Mouse (Mus musculus) lung, postnatal 25 days (tissue): ENCODE data around the gene Eaf2.

Experiments
- DNase-seq: peaks from one replicate; pipeline ENCODE4 v3.0.0; 2022; ENCODE audit warnings: low spot score

Gene Eaf2

DNA sequence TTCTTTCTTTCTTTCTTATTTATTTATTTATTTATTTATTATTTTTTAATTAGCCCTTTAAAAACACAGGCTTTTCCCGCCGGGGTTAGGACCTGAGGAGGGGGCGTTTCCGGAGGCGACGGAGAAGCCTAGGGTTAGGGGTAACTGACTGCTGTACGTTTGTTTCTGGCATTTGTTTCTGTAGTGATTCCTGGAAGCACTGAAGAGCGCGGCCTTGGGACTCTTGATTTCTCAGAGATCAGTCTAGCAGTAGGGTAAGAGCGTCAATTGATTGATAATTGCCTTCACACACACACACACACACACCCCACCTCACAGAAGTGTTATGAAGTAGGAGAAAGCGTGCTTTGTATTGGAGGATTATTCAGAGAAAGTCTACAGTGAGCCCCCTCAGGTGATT, 46.0 kb downstream of the Eaf2 start:
- no peak for DNase-seq

- peak; percentile 76 for DNase-seq
Observed at GRCm38 (mm10) chr16:36828054-36828786, 46.6 kb downstream of the Eaf2 start, which contains the start of gene Iqcb1. Iqcb1 (plus strand) TSS chr16:36828385.

DNA sequence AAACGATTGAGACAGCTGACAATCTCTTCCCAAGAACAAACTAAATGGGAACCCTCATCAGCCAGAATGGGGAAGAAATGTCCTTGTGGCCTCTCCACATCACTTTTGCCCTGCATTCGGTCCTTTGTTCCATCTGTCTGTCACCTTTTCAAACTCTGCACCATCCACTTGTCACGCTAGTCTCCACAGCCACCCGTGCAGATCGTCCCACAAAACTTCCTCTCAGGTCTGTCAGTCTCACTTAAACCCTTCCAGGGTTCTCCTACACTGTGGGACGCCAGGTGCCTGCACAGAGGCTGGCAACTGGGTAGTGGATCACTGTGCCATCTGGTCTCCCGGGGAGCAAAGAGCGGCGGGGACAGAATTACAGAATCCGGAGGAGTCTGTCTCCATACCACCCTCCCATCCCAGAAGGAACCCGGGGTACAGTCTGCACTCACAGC, 47.2 kb downstream of the Eaf2 start:
- no peak for DNase-seq

DNA sequence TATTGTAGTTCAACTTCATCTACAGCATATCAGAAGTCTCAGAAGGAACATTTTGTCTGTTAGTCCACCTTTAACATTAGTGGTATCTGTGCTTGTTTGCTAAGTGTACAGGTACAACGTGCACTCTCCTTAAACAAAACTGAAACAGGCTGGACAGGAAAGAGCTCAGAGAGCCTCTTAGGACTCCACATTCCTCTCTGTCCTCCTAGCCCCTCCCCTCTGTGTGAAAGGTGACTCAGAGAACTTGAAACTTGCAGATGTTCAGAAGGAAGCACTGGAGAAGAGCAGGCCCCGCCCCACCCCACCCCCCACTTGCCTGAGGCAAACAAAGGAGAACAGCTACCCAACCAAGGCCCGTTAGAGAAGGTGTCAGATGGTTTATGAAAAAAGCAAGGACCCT, 53.3 kb downstream of the Eaf2 start:
- peak; percentile 71 for DNase-seq

DNA sequence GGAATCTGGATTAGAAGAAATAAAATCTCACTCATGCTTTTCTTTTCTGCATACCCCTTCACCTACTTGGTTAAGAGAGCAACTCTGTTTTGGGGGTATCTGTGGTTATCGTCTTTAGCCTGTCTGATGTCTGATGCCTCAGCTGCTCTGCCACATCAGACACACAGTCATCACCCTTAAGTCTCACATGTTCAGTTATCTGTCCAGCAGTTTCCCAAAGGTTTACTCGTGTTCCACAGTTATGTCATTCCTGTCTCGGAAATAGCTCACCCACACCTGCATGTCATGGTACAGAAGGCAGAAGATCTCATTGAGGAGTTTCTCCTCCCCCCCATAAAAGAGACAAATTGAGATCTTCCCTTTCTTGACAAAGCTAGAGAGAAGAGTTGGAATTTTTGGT, 54.1 kb downstream of the Eaf2 start:
- DNase-seq = no peak

GRCm38 (mm10) chr16:36820016-36820415, 54.8 kb downstream of the Eaf2 start:
- no peak for DNase-seq

DNA sequence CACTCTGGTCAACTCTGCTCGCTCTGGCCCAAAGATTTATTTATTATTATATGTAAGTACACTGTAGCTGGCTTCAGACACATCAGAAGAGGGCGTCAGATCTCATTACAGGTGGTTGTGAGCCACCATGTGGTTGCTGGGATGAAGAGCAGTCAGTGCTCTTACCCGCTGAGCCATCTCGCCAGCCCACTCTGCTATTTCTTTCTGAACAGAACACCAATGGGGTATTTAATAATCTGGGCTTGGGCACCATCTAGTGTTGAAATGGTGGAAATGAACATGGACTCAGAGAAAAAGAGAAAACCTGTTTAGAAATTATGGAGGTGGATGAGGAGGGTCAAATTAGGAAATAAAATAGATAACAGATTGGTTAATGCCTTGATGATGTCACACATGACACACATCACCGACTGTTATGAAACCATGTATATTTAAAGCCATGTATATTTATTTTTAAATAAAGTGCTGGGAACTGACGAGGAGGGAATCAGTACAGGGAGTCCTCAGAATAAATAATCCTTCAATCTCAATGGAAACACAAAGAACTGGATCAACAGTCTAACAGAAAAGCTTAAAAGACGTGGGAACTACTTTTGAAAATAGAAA, 57.4 kb downstream of the Eaf2 start:
- peak; percentile 85 for DNase-seq

DNA sequence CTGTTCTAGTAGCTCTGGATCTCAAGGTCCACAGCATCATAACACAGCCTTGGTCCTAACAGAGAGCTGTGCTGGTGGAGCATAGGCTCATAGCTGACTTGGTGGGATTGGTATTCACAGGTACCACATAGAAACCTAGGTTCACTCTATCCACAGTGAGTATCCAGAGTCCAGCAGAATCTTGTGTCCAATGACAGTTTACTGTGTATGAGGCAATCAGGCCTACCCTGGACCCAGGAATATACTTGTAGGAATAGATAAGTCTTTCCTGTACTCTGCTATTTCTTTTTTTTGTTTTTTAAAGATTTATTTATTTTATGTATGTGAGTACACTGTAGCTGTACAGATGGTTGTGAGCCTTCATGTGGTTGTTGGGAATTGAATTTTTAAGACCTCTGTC, 57.9 kb downstream of the Eaf2 start:
- DNase-seq = no peak

GRCm38 (mm10) chr16:36813680-36814079, 61.1 kb downstream of the Eaf2 start:
- DNase-seq = no peak

- DNase-seq = no peak
Observed at GRCm38 (mm10) chr16:36808616-36809015, 66.2 kb downstream of the Eaf2 start.

GRCm38 (mm10) chr16:36802361-36802760, 72.4 kb downstream of the Eaf2 start:
- DNase-seq = no peak

- no peak for DNase-seq
Observed at GRCm38 (mm10) chr16:36798334-36798733, 76.5 kb downstream of the Eaf2 start.

DNA sequence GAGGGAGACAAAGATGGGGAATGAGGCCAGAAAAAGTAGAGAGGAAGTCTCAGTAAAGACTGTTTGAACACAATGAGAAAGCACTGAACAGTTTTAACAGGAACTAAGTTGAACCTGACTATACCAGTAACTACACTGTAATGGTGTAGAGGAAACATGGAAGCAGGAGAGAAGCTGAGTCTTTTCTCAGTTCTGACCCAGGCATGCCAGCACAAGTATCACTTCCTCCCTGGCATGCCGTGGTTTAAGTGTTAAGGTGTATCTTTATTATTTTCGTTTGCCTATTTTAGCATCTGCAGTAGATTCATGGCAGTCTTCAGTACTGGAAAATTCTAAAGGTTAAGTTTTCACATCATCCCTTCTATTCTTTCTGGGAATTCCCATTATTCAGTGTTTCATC, 79.8 kb downstream of the Eaf2 start:
- no peak for DNase-seq

DNA sequence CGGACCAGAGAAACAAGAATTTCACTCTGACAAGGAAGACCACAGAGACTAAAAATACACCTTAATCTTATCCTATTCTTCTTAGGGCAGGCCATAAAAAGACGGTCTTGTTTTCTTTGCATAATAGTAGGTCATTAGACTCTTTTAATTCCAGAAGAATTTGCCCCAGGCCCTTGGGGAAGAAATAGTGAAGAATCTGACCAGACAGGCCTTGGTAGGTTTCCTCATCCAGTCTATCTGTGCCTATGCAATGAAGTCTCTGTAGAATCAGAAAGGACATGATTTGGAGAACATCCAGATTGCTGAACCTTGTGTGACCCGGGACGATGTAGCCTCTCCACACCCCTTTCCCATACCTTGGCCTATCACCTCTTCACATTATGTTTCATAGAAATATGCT, 84.6 kb downstream of the Eaf2 start:
- no peak for DNase-seq

- no peak for DNase-seq
Observed at GRCm38 (mm10) chr16:36786466-36786865, 88.3 kb downstream of the Eaf2 start.

- DNase-seq = no peak
Observed at GRCm38 (mm10) chr16:36784594-36785313, 90.0 kb downstream of the Eaf2 start, which contains the start of gene Slc15a2. Slc15a2 (minus strand) TSS chr16:36784962.

DNA sequence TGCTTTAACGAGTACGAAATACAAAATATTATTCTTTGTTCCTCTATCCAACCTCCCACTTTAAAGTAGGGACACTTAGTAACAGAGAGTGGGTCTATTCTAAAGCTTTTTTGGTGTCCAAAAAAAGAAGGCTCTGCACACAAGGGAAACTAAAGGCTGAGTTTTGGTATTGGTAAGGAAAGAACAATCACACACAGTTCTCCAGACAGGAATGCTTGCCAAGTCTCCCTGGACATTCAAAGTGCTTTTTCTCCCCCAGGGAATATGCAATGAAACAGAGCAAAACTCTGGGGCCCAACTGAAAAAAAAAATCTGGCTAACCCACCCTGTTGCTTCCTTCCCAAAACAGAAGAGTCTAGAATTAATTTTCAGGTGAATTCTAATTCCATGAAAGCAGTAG, 90.7 kb downstream of the Eaf2 start:
- no peak for DNase-seq

- DNase-seq = no peak
Observed at GRCm38 (mm10) chr16:36775658-36776057, 99.1 kb downstream of the Eaf2 start.

DNA sequence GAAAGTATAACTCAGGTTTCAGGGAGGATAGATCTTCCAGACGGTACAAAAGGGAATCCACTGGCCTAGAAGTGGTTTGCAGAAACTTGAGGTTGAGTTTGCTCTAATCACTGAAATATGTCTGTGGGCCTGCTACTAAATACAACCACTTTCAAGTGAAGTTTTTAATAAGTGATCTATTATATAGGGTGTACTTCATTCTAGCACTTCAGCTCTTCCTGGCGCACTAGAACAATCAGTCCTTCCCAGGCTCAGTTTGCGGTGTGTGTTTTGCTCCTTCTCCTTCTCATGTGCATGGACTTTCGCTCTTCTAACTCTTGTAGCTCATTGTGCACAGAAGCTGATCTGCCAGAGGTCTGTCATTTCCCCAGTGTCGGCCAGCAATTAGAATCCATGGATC, 101.8 kb downstream of the Eaf2 start:
- peak; percentile 16 for DNase-seq

GRCm38 (mm10) chr16:36771703-36772102, 103.1 kb downstream of the Eaf2 start:
- no peak for DNase-seq

GRCm38 (mm10) chr16:36771244-36771643, 103.6 kb downstream of the Eaf2 start:
- no peak for DNase-seq

DNA sequence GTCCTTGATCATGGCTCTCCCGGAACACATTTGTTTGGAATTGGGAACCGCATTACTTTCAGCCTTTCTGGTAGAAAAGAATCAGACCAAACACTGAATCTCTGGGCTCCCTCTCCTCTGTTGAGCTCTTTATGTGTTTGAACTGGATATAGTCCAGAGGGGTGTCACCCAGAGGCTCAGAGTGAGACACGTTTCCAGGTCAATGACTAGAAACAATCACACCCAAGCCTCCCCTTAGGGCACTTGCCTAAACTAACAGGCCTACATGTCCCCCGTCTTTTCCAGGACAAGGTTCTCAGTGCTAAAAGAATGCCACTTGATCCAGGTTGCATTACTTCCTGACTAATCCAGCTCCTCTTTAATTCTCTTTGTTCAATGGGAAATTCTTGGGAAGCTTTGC, 104.0 kb downstream of the Eaf2 start:
- DNase-seq = peak; percentile 70

DNA sequence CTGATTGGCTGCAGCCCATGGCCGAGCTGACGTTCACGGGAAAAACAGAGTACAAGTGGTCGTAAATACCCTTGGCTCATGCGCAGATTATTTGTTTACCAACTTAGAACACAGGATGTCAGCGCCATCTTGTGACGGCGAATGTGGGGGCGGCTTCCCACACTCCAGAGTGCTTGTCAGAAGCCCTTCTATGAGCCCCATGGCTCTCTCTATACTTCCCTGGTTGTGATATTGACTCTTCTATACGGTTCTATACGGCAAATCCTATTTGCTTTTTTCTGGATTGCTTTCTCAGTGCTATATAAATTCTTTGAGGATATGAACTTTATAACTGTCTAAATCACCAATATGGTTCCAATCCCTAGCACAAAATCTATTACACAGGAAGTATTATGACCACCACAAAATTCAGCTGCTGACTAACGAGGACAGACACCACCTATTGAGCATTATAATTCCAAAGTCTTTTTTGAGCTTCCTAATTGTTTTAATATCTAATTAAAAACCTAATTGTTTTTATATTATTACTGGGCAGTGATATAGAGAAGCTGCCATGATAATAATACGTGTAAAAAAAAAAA, 104.5 kb downstream of the Eaf2 start:
- no peak for DNase-seq
